Mouse (Mus musculus): Measurements from ENCODE around the gene Arhgap32.

DNA sequence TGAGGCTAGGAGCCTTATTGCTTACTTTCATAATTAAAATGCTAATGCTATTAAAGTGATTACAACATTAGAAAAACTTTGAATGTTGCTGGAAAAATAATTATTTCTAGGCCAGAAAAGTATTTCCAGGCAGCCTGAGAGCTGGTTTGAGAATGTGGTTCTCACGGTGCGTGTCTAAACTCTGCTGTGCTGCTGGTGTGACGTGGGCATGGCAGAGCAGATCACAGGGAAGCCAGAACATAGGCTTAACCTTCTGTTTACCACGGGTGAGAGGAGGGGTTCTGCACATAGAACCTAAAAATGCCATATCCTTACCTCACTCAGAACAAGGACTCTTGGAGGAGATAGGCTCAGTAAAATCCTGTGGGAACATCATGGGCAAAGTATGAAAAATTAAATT is 18.8 kb upstream of the Arhgap32 start:
- TF ChIP-seq CTCF (IDR thresholded peaks at IDR 0.05; ENCODE audit: low read depth) (no peak), EP300 (IDR thresholded peaks at IDR 0.05; ENCODE audit: low read depth) (no peak)

Measured in liver, embryonic 14.5 days (tissue).